Comparison of ENCODE assay signal across 33 mouse cellular contexts in genomic region chr9:121514462-121514861, GRCm38 (mm10). TPM values are rescaled to one million over a fixed set of nuclear protein-coding genes. Genes with fewer than 3 reads are reported as not detected.
"Had no signal": no experiment of that assay in that cellular context is flagged by ENCODE, and none has a peak within 500 bp of the region (broad histone marks: within the 10 kb centered on the region; RNA-seq: fewer than 3 reads in every experiment).

No protein-coding gene starts in this region.

- H3K4me1 ChIP-seq: heart, embryonic 12.5 days; heart, embryonic 15.5 days; hindbrain, embryonic 13.5 days; hindbrain, embryonic 15.5 days; kidney, embryonic 15.5 days had no signal

- H3K4me2 ChIP-seq: heart, embryonic 11.5 days; heart, embryonic 12.5 days; heart, embryonic 13.5 days; heart, embryonic 15.5 days; hindbrain, embryonic 13.5 days; hindbrain, embryonic 14.5 days; hindbrain, embryonic 15.5 days; kidney, embryonic 15.5 days had no signal

- H3K27ac ChIP-seq: heart, embryonic 10.5 days; heart, embryonic 13.5 days; heart, embryonic 15.5 days; hindbrain, embryonic 13.5 days; hindbrain, embryonic 14.5 days; hindbrain, embryonic 15.5 days; hindbrain, postnatal 0 days; kidney, embryonic 15.5 days; kidney, postnatal 0 days; layer of hippocampus, adult 2 months; left cerebral cortex, adult 2 months had no signal

- H3K9ac ChIP-seq: heart, embryonic 12.5 days; heart, embryonic 13.5 days; heart, embryonic 15.5 days; hindbrain, embryonic 13.5 days; hindbrain, embryonic 14.5 days; hindbrain, embryonic 15.5 days; kidney, embryonic 15.5 days had no signal

- H3K9me3 ChIP-seq: heart, embryonic 10.5 days; heart, embryonic 12.5 days; heart, embryonic 13.5 days; heart, embryonic 15.5 days; hindbrain, embryonic 13.5 days; hindbrain, embryonic 15.5 days; kidney, embryonic 15.5 days had no signal

- H3K36me3 ChIP-seq: heart, embryonic 10.5 days; heart, embryonic 12.5 days; heart, embryonic 13.5 days; heart, embryonic 15.5 days; hindbrain, embryonic 13.5 days; hindbrain, embryonic 15.5 days; kidney, embryonic 15.5 days had no signal

- ATAC-seq: hindbrain, embryonic 16.5 days; hindbrain, postnatal 0 days; inflammation-experienced regulatory T-cells, adult 6 months had no signal

- DNase-seq: heart, postnatal 14 days; heart, postnatal 36 days; heart, postnatal 4 days; kidney, adult 11 months; kidney, adult 18-20 months; kidney, adult 2 months; kidney, adult 8-10 months; kidney, adult 9 months; kidney, postnatal 10 days; kidney, postnatal 14 days; kidney, postnatal 25 days; kidney, postnatal 36 days; kidney, postnatal 4 days; layer of hippocampus, adult 9-11 months; layer of hippocampus, postnatal 36 days had no signal

- H3K4me3 ChIP-seq: heart, embryonic 10.5 days; heart, embryonic 12.5 days; heart, embryonic 13.5 days; heart, embryonic 15.5 days; hindbrain, embryonic 13.5 days; hindbrain, embryonic 15.5 days; kidney, embryonic 15.5 days; layer of hippocampus, adult 2 months; left cerebral cortex, adult 2 months had no signal

- H3K27me3 ChIP-seq: heart, embryonic 13.5 days; hindbrain, embryonic 13.5 days; hindbrain, embryonic 15.5 days; kidney, embryonic 15.5 days had no signal

RNA-seq across cellular contexts. Expression of gene Cck, which starts 19.0 kb away (rescaled TPM):
- total RNA-seq: heart, adult 8-10 months; heart, postnatal 25 days; heart, postnatal 36 days; hematopoietic stem cell, adult 5-6 weeks had no signal
- polyA plus RNA-seq: inflammation-experienced regulatory T-cells, adult 6 months had no signal
